Mouse (Mus musculus): Measurements from ENCODE around the gene Gpc3. TPM values are rescaled to one million over a fixed set of nuclear protein-coding genes. Genes with fewer than 3 reads are reported as not detected.

The Gpc3 gene
- polyA plus RNA-seq, 1 experiment from 2014 or later: 580 TPM

- Histone ChIP-seq H3K9ac (no peak overlapping the region), H3K4me2 (replicated peaks) (no peak overlapping the region), H3K4me3 (replicated peaks) (no peak overlapping the region), H3K27me3 (no peaks in the 10 kb centered on the region), H3K36me3 (no peaks in the 10 kb centered on the region), H3K4me1 (peaks cover 8% of the 10 kb centered on the region; the same call in 1 of the 2 replicates), H3K9me3 (replicated peaks) (no peaks in the 10 kb centered on the region), H3K27ac (replicated peaks) (peak overlapping the region; percentile 72)
- WGBS: 29% methylated on average over 5 of the region's 6 CpGs
- peak; percentile 65; the same call in 1 of the 2 replicates for ATAC-seq (ENCODE audit: insufficient number of reproducible peaks, low FRiP score, low TSS enrichment, low read depth)
These were observed 13.4 kb upstream of the Gpc3 start for GRCm38 (mm10) chrX:52626963-52627716.

GRCm38 (mm10) chrX:52617813-52618212 is 4.1 kb upstream of the Gpc3 start:
- Histone ChIP-seq H3K27ac (replicated peaks) (no peak overlapping the region), H3K9me3 (replicated peaks) (no peaks in the 10 kb centered on the region), H3K9ac (no peak overlapping the region), H3K27me3 (0 out of 2 replicates have a peak, but pooled peaks cover 3% of the 10 kb centered on the region), H3K4me2 (replicated peaks) (no peak overlapping the region), H3K4me3 (replicated peaks) (no peak overlapping the region), H3K36me3 (no peaks in the 10 kb centered on the region), H3K4me1 (peaks cover 11% of the 10 kb centered on the region; the same call in 1 of the 2 replicates)
- ATAC-seq (ENCODE audit: insufficient number of reproducible peaks, low FRiP score, low TSS enrichment, low read depth): no peak
- 40% methylated on average over 3 of the region's 3 CpGs for WGBS

GRCm38 (mm10) chrX:52616152-52616551 is 2.4 kb upstream of the Gpc3 start:
- 50% methylated on average over 5 of the region's 5 CpGs for WGBS

GRCm38 (mm10) chrX:52614031-52614381 is 256 bp upstream of the Gpc3 start:
- ATAC-seq (ENCODE audit: insufficient number of reproducible peaks, low FRiP score, low TSS enrichment, low read depth): peak; percentile 90
- peaks cover 11% of the 10 kb centered on the region; the same call in 1 of the 2 replicates for H3K4me1 ChIP-seq
- peak overlapping the region; percentile 67 for H3K4me2 ChIP-seq (replicated peaks)
- H3K27me3 ChIP-seq: 0 out of 2 replicates have a peak, but pooled peaks cover 3% of the 10 kb centered on the region
- H3K27ac ChIP-seq (replicated peaks): peak overlapping the region; percentile 85
- H3K9ac ChIP-seq: no peak overlapping the region
- H3K36me3 ChIP-seq: no peaks in the 10 kb centered on the region
- 16% methylated on average over 13 of the region's 23 CpGs for WGBS
- H3K9me3 ChIP-seq (replicated peaks): no peaks in the 10 kb centered on the region
- H3K4me3 ChIP-seq (replicated peaks): peak overlapping the region; percentile 56

More at GRCm38 (mm10) chrX:52616152-52616551, 2.4 kb upstream of the Gpc3 start:
- H3K27me3 ChIP-seq: 0 out of 2 replicates have a peak, but pooled peaks cover 3% of the 10 kb centered on the region
- H3K4me1 ChIP-seq: peaks cover 11% of the 10 kb centered on the region; the same call in 1 of the 2 replicates
- H3K9me3 ChIP-seq (replicated peaks): no peaks in the 10 kb centered on the region
- H3K27ac ChIP-seq (replicated peaks): no peak overlapping the region
- no peaks in the 10 kb centered on the region for H3K36me3 ChIP-seq
- no peak overlapping the region for H3K4me3 ChIP-seq (replicated peaks)
- H3K4me2 ChIP-seq (replicated peaks): no peak overlapping the region
- ATAC-seq (ENCODE audit: insufficient number of reproducible peaks, low FRiP score, low TSS enrichment, low read depth): no peak
- H3K9ac ChIP-seq: no peak overlapping the region

- Histone ChIP-seq H3K27ac (replicated peaks) (peak overlapping the region; percentile 85), H3K4me1 (peaks cover 8% of the 10 kb centered on the region; the same call in 1 of the 2 replicates), H3K27me3 (0 out of 2 replicates have a peak, but pooled peaks cover 3% of the 10 kb centered on the region), H3K9me3 (replicated peaks) (no peaks in the 10 kb centered on the region), H3K36me3 (no peaks in the 10 kb centered on the region), H3K4me3 (replicated peaks) (peak overlapping the region; percentile 56), H3K4me2 (replicated peaks) (peak overlapping the region; percentile 67), H3K9ac (peak overlapping the region; percentile 48)
- ATAC-seq (ENCODE audit: insufficient number of reproducible peaks, low FRiP score, low TSS enrichment, low read depth): no peak
- WGBS: 15% methylated on average over 12 of the region's 12 CpGs
These were observed 944 bp downstream of the Gpc3 start for GRCm38 (mm10) chrX:52612806-52613205.

- Histone ChIP-seq H3K4me1 (peaks cover 5% of the 10 kb centered on the region; the same call in 1 of the 2 replicates), H3K27me3 (0 out of 2 replicates have a peak, but pooled peaks cover 3% of the 10 kb centered on the region), H3K9ac (peak overlapping the region; percentile 37), H3K36me3 (no peaks in the 10 kb centered on the region), H3K4me2 (replicated peaks) (peak overlapping the region; percentile 67), H3K9me3 (replicated peaks) (no peaks in the 10 kb centered on the region), H3K4me3 (replicated peaks) (peak overlapping the region; percentile 56), H3K27ac (replicated peaks) (peak overlapping the region; percentile 85)
- ATAC-seq (ENCODE audit: insufficient number of reproducible peaks, low FRiP score, low TSS enrichment, low read depth): no peak
- 24% methylated on average over 28 of the region's 28 CpGs for WGBS
These were observed 1.6 kb downstream of the Gpc3 start for GRCm38 (mm10) chrX:52611987-52612670.

GRCm38 (mm10) chrX:52611541-52611940 is 2.2 kb downstream of the Gpc3 start:
- Histone ChIP-seq H3K27me3 (0 out of 2 replicates have a peak, but pooled peaks cover 3% of the 10 kb centered on the region), H3K36me3 (no peaks in the 10 kb centered on the region), H3K4me3 (replicated peaks) (peak overlapping the region; percentile 56), H3K9me3 (replicated peaks) (no peaks in the 10 kb centered on the region), H3K9ac (no peak overlapping the region), H3K27ac (replicated peaks) (peak overlapping the region; percentile 85), H3K4me2 (replicated peaks) (peak overlapping the region; percentile 67), H3K4me1 (peaks cover 5% of the 10 kb centered on the region; the same call in 1 of the 2 replicates)
- no peak for ATAC-seq (ENCODE audit: insufficient number of reproducible peaks, low FRiP score, low TSS enrichment, low read depth)
- 10% methylated on average over 3 of the region's 6 CpGs for WGBS

GRCm38 (mm10) chrX:52603143-52603542 is 10.6 kb downstream of the Gpc3 start:
- WGBS: 66% methylated on average over 4 of the region's 4 CpGs
- H3K4me2 ChIP-seq (replicated peaks): no peak overlapping the region
- no peaks in the 10 kb centered on the region for H3K36me3 ChIP-seq
- H3K4me3 ChIP-seq (replicated peaks): no peak overlapping the region
- H3K9ac ChIP-seq: no peak overlapping the region
- ATAC-seq (ENCODE audit: insufficient number of reproducible peaks, low FRiP score, low TSS enrichment, low read depth): no peak
- no peaks in the 10 kb centered on the region for H3K4me1 ChIP-seq
- H3K9me3 ChIP-seq (replicated peaks): no peaks in the 10 kb centered on the region
- no peak overlapping the region for H3K27ac ChIP-seq (replicated peaks)
- no peaks in the 10 kb centered on the region for H3K27me3 ChIP-seq

GRCm38 (mm10) chrX:52599246-52599645 is 14.5 kb downstream of the Gpc3 start:
- WGBS: 70% methylated on average over 1 of the region's 1 CpGs
- no peak overlapping the region for H3K4me2 ChIP-seq (replicated peaks)
- ATAC-seq (ENCODE audit: insufficient number of reproducible peaks, low FRiP score, low TSS enrichment, low read depth): no peak
- no peaks in the 10 kb centered on the region for H3K9me3 ChIP-seq (replicated peaks)
- H3K4me1 ChIP-seq: no peaks in the 10 kb centered on the region
- no peak overlapping the region for H3K9ac ChIP-seq
- H3K27me3 ChIP-seq: no peaks in the 10 kb centered on the region
- no peaks in the 10 kb centered on the region for H3K36me3 ChIP-seq
- H3K4me3 ChIP-seq (replicated peaks): no peak overlapping the region
- no peak overlapping the region for H3K27ac ChIP-seq (replicated peaks)

GRCm38 (mm10) chrX:52587671-52588070 is 26.1 kb downstream of the Gpc3 start:
- Histone ChIP-seq H3K36me3 (no peaks in the 10 kb centered on the region), H3K27ac (replicated peaks) (no peak overlapping the region), H3K4me1 (no peaks in the 10 kb centered on the region), H3K4me3 (replicated peaks) (no peak overlapping the region), H3K27me3 (no peaks in the 10 kb centered on the region), H3K9me3 (replicated peaks) (no peaks in the 10 kb centered on the region), H3K4me2 (replicated peaks) (no peak overlapping the region), H3K9ac (no peak overlapping the region)
- no peak for ATAC-seq (ENCODE audit: insufficient number of reproducible peaks, low FRiP score, low TSS enrichment, low read depth)

- no peak for ATAC-seq (ENCODE audit: insufficient number of reproducible peaks, low FRiP score, low TSS enrichment, low read depth)
- no peaks in the 10 kb centered on the region for H3K4me1 ChIP-seq
- H3K4me2 ChIP-seq (replicated peaks): no peak overlapping the region
- H3K9ac ChIP-seq: no peak overlapping the region
- no peak overlapping the region for H3K4me3 ChIP-seq (replicated peaks)
- no peak overlapping the region for H3K27ac ChIP-seq (replicated peaks)
- WGBS: 76% methylated on average over 4 of the region's 4 CpGs
- H3K36me3 ChIP-seq: no peaks in the 10 kb centered on the region
- no peaks in the 10 kb centered on the region for H3K9me3 ChIP-seq (replicated peaks)
- no peaks in the 10 kb centered on the region for H3K27me3 ChIP-seq
These were observed 53.8 kb downstream of the Gpc3 start for GRCm38 (mm10) chrX:52559995-52560394.
